In genomic region chr1:39855949-39856348, GRCm38 (mm10) we compare ENCODE assay signal across 24 mouse cellular contexts. TPM values are rescaled to one million over a fixed set of nuclear protein-coding genes. Genes with fewer than 3 reads are reported as not detected.
"Had no signal": no experiment of that assay in that cellular context is flagged by ENCODE, and none has a peak within 500 bp of the region (broad histone marks: within the 10 kb centered on the region; RNA-seq: fewer than 3 reads in every experiment).

No protein-coding gene starts in this region.

- DNase-seq: lung, adult 18-20 months; lung, embryonic 14.5 days; lung, postnatal 14 days; lung, postnatal 36 days; right cerebral cortex, postnatal 14 days; thymus, adult 2 months; thymus, postnatal 25 days; thymus, postnatal 4 days had no signal

- H3K27ac ChIP-seq: macrophage; midbrain, embryonic 13.5 days; midbrain, embryonic 15.5 days; neural tube, embryonic 12.5 days; stomach, embryonic 15.5 days; stomach, postnatal 0 days had no signal

- ATAC-seq: midbrain, embryonic 13.5 days; midbrain, embryonic 15.5 days had no signal

- H3K9ac ChIP-seq: lung, embryonic 14.5 days; midbrain, embryonic 13.5 days; midbrain, embryonic 15.5 days; neural tube, embryonic 12.5 days; stomach, embryonic 15.5 days had no signal

- H3K9me3 ChIP-seq: midbrain, embryonic 13.5 days; midbrain, embryonic 15.5 days; neural tube, embryonic 12.5 days; stomach, embryonic 15.5 days had no signal

- H3K4me2 ChIP-seq: lung, embryonic 14.5 days; midbrain, embryonic 11.5 days; midbrain, embryonic 13.5 days; midbrain, embryonic 15.5 days; neural tube, embryonic 12.5 days; stomach, embryonic 15.5 days had no signal

- H3K36me3 ChIP-seq: midbrain, embryonic 13.5 days; midbrain, embryonic 15.5 days; neural tube, embryonic 12.5 days; stomach, embryonic 15.5 days had no signal

- H3K27me3 ChIP-seq: midbrain, embryonic 13.5 days; midbrain, embryonic 15.5 days; neural tube, embryonic 12.5 days; stomach, embryonic 15.5 days had no signal

- H3K4me1 ChIP-seq: midbrain, embryonic 13.5 days; midbrain, embryonic 15.5 days; neural tube, embryonic 12.5 days; stomach, embryonic 15.5 days had no signal

- H3K4me3 ChIP-seq: midbrain, embryonic 13.5 days; midbrain, embryonic 15.5 days; neural tube, embryonic 12.5 days; stomach, embryonic 15.5 days had no signal

RNA-seq across cellular contexts. Expression of gene Gm3646, which starts 50.8 kb away (rescaled TPM):
- total RNA-seq: megakaryocyte, adult 5-6 weeks; midbrain, postnatal 0 days; monocyte, adult 5-6 weeks; neutrophil, adult 5-6 weeks had no signal
- polyA plus RNA-seq: lung, embryonic 14.5 days; lung, embryonic 16.5 days; macrophage; midbrain, embryonic 11.5 days; midbrain, embryonic 13.5 days; midbrain, embryonic 15.5 days; midbrain, postnatal 0 days; neural tube, embryonic 12.5 days; neural tube, embryonic 14.5 days; spleen, adult 2 months; testis, adult 2 months; thymus, adult 2 months; urinary bladder, adult 2 months had no signal
